12 mouse cellular contexts compared by ENCODE assay signal in the genomic region with DNA sequence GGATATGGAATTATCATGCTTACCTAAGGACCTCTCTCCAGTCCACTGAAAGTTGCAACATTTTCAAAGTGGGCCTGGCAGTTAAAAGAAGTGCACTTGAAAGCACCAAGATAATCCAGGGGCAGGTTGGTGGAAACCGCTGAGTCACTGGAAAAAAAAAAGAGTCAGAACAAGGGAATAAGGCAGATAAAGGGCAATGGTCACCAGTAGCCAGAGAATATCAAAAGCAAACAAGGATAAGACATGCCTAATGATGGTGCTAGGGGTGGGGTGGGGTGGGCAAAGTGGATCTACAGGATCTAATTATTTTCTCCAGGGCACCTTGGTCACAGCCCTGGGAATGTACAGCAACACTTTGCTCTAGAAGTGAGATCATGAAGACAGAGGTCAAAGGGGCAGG.
"Had no signal": no experiment of that assay in that cellular context is flagged by ENCODE, and none has a peak within 500 bp of the region (broad histone marks: within the 10 kb centered on the region; RNA-seq: fewer than 3 reads in every experiment).

No protein-coding gene starts in this region.

- H3K27ac ChIP-seq: layer of hippocampus, adult 2 months; limb, embryonic 12.5 days; liver, embryonic 14.5 days; midbrain, embryonic 13.5 days; neural tube, embryonic 12.5 days had no signal

- DNase-seq: kidney, adult 18-20 months; kidney, postnatal 10 days; kidney, postnatal 4 days; liver; lung, embryonic 14.5 days; spleen, adult 18-20 months; thymus, postnatal 4 days had no signal

- H3K9ac ChIP-seq: limb, embryonic 12.5 days; liver, embryonic 14.5 days; lung, embryonic 14.5 days; midbrain, embryonic 13.5 days; neural tube, embryonic 12.5 days had no signal

- H3K27me3 ChIP-seq: neural tube, embryonic 12.5 days had no signal

- H3K4me2 ChIP-seq: limb, embryonic 12.5 days; lung, embryonic 14.5 days; midbrain, embryonic 13.5 days; neural tube, embryonic 12.5 days had no signal

- H3K9me3 ChIP-seq: limb, embryonic 12.5 days; midbrain, embryonic 13.5 days; neural tube, embryonic 12.5 days had no signal

- ATAC-seq: midbrain, embryonic 13.5 days had no signal

- H3K4me1 ChIP-seq: limb, embryonic 12.5 days; midbrain, embryonic 13.5 days; neural tube, embryonic 12.5 days had no signal

- H3K36me3 ChIP-seq: limb, embryonic 12.5 days; midbrain, embryonic 13.5 days; neural tube, embryonic 12.5 days had no signal

- H3K4me3 ChIP-seq: layer of hippocampus, adult 2 months; limb, embryonic 12.5 days; midbrain, embryonic 13.5 days; neural tube, embryonic 12.5 days had no signal
